Mouse (Mus musculus) midbrain, embryonic 14.5 days (tissue): ENCODE results near the gene Ilf2. TPM values are rescaled to one million over a fixed set of nuclear protein-coding genes. Genes with fewer than 3 reads are reported as not detected.

Experiments used
- ATAC-seq: fragments of 200-750 bp; cut with Nextera tagmentation; 2 replicates; pipeline ENCODE4 v1.8.0; 2017; ENCODE audit warnings: moderate number of reproducible peaks, moderate library complexity; ENCODE audit not compliant: low FRiP score, low TSS enrichment
- DNase-seq: peaks from one replicate; pipeline ENCODE4 v3.0.0-alpha.2; 2015
- H3K27ac ChIP-seq: fragments of 300-500 bp; sonication (generic); replicated peaks from 2 replicates; pipeline ENCODE4 v1.5.1; 2014; ENCODE audit warnings: mild to moderate bottlenecking, low read depth, low read length, moderate library complexity
- H3K27me3 ChIP-seq: fragments of 300-500 bp; sonication (generic); 2 replicates; pipeline ENCODE4 v1.6.1; 2014; ENCODE audit warnings: low read length, control low read depth, mixed read lengths; ENCODE audit not compliant: control insufficient read depth, insufficient read depth
- H3K36me3 ChIP-seq: fragments of 300-500 bp; sonication (generic); 2 replicates; pipeline ENCODE4 v1.6.1; 2014; ENCODE audit warnings: low read length, control low read depth; ENCODE audit not compliant: control insufficient read depth, insufficient read depth
- H3K4me1 ChIP-seq: fragments of 300-500 bp; sonication (generic); 2 replicates; pipeline ENCODE4 v1.6.1; 2014; ENCODE audit warnings: mild to moderate bottlenecking, antibody characterized with exemption, low read length, control low read depth; ENCODE audit not compliant: control insufficient read depth, insufficient read depth
- H3K4me2 ChIP-seq: fragments of 300-500 bp; sonication (generic); 2 replicates; pipeline ENCODE4 v1.6.1; 2014; ENCODE audit warnings: mild to moderate bottlenecking, low read length, moderate library complexity
- H3K4me3 ChIP-seq: fragments of 300-500 bp; sonication (generic); replicated peaks from 2 replicates; pipeline ENCODE4 v1.5.1; 2014; ENCODE audit warnings: low read depth, low read length
- H3K9ac ChIP-seq: fragments of 300-500 bp; sonication (generic); replicated peaks from 2 replicates; pipeline ENCODE4 v1.6.1; 2014; ENCODE audit warnings: mild to moderate bottlenecking, low read length, moderate library complexity
- H3K9me3 ChIP-seq: fragments of 300-500 bp; sonication (generic); 2 replicates; pipeline ENCODE4 v1.6.1; 2016; ENCODE audit warnings: low read length, control low read depth, mixed read lengths; ENCODE audit not compliant: control insufficient read depth
- WGBS: fragments of 180-500 bp; shearing (Covaris S2); extraction: QIAGEN DNeasy Blood & Tissue Kit; methylation state at CpG from one replicate; pipeline ENCODE4 v1.1.7; 2014; 5-methylcytosine and 5-hydroxymethylcytosine counted together
- polyA plus RNA-seq: library from polyadenylated mRNA; unstranded; fragments of >200 nt; fragmentation: Nextera tagmentation; extraction: Ambion mirVana; gene quantifications from 2 replicates; pipeline ENCODE4 v1.2.1, GENCODE M21; 2014

Ilf2 gene
- polyA plus RNA-seq, 1 experiment from 2014 or later, result 282 TPM

- no peaks in the 10 kb centered on the region for H3K9me3 ChIP-seq
- peak within 1 kb of the TSS; percentile 88 for H3K4me2 ChIP-seq
- H3K36me3 ChIP-seq, result no peaks in the 10 kb centered on the region
- peak within 1 kb of the TSS; percentile 45 for H3K9ac ChIP-seq
- H3K4me3 ChIP-seq, result peak within 1 kb of the TSS; percentile 50
- ATAC-seq (peak; percentile 26; the same call in 1 of the 2 replicates), DNase-seq (peak; percentile 50)
- H3K4me1 ChIP-seq, result peaks cover 8% of the 10 kb centered on the region; the same call in 1 of the 2 replicates
- peaks cover 45% of the 10 kb centered on the region for H3K27me3 ChIP-seq
- H3K27ac ChIP-seq, result no peak within 1 kb of the TSS
- WGBS, result under 1% methylated on average over 37 of the region's 49 CpGs
Measured at GRCm38 (mm10) chr3:90465686-90466310, 10.1 kb upstream of the Ilf2 start, which contains the start of gene Npr1. Gene Npr1, minus strand, starts transcription at chr3:90465866.

- no peaks in the 10 kb centered on the region for H3K9me3 ChIP-seq
- peak overlapping the region; percentile 45; the same call in 1 of the 2 replicates for H3K9ac ChIP-seq
- H3K27me3 ChIP-seq, result peaks cover 45% of the 10 kb centered on the region
- ATAC-seq (peak; percentile 43; the same call in 1 of the 2 replicates), DNase-seq (peak; percentile 86)
- no peaks in the 10 kb centered on the region for H3K36me3 ChIP-seq
- peak overlapping the region; percentile 88 for H3K4me2 ChIP-seq
- WGBS, result under 1% methylated on average over 15 of the region's 15 CpGs
- peaks cover 8% of the 10 kb centered on the region; the same call in 1 of the 2 replicates for H3K4me1 ChIP-seq
- peak overlapping the region; percentile 50 for H3K4me3 ChIP-seq
- H3K27ac ChIP-seq, result no peak overlapping the region
Measured at GRCm38 (mm10) chr3:90466311-90466766, 9.6 kb upstream of the Ilf2 start.

- no peaks in the 10 kb centered on the region for H3K36me3 ChIP-seq
- WGBS, result 97% methylated on average over 10 of the region's 10 CpGs
Measured at GRCm38 (mm10) chr3:90467618-90468300, 8.2 kb upstream of the Ilf2 start.

GRCm38 (mm10) chr3:90472213-90472612, 3.7 kb upstream of the Ilf2 start:
- H3K27me3 ChIP-seq, result no peaks in the 10 kb centered on the region
- WGBS, result 29% methylated on average over 3 of the region's 3 CpGs
- H3K9ac ChIP-seq, result no peak overlapping the region
- ATAC-seq, result no peak
- no peak overlapping the region for H3K27ac ChIP-seq
- no peaks in the 10 kb centered on the region for H3K36me3 ChIP-seq
- no peak overlapping the region for H3K4me3 ChIP-seq
- H3K9me3 ChIP-seq, result no peaks in the 10 kb centered on the region
- DNase-seq, result peak; percentile 40
- no peak overlapping the region for H3K4me2 ChIP-seq
- H3K4me1 ChIP-seq, result peaks cover 5% of the 10 kb centered on the region

More at GRCm38 (mm10) chr3:90467618-90468300, 8.2 kb upstream of the Ilf2 start:
- Histone ChIP-seq H3K4me1 (peaks cover 8% of the 10 kb centered on the region; the same call in 1 of the 2 replicates), H3K4me2 (no peak overlapping the region), H3K9me3 (no peaks in the 10 kb centered on the region), H3K9ac (no peak overlapping the region), H3K27me3 (peaks cover 36% of the 10 kb centered on the region), H3K27ac (no peak overlapping the region), H3K4me3 (no peak overlapping the region)
- ATAC-seq, result no peak
- no peak for DNase-seq

- Histone ChIP-seq H3K4me3 (peak overlapping the region; percentile 30), H3K4me1 (peaks cover 10% of the 10 kb centered on the region), H3K36me3 (peaks cover 24% of the 10 kb centered on the region), H3K9me3 (no peaks in the 10 kb centered on the region), H3K9ac (no peak overlapping the region), H3K27me3 (no peaks in the 10 kb centered on the region), H3K27ac (no peak overlapping the region), H3K4me2 (peak overlapping the region; percentile 42)
- peak; percentile 28 for ATAC-seq
- WGBS, result 42% methylated on average over 15 of the region's 16 CpGs
- no peak for DNase-seq
Measured at GRCm38 (mm10) chr3:90475151-90475830, 635 bp upstream of the Ilf2 start.

- no peak for ATAC-seq
- 86% methylated on average over 5 of the region's 5 CpGs for WGBS
Measured at GRCm38 (mm10) chr3:90486998-90487397, 11.1 kb downstream of the Ilf2 start.

GRCm38 (mm10) chr3:90488576-90488975, 12.7 kb downstream of the Ilf2 start:
- Histone ChIP-seq H3K9me3 (no peaks in the 10 kb centered on the region), H3K36me3 (peaks cover 58% of the 10 kb centered on the region), H3K9ac (no peak overlapping the region), H3K27me3 (no peaks in the 10 kb centered on the region), H3K4me3 (no peak overlapping the region), H3K27ac (no peak overlapping the region), H3K4me2 (no peak overlapping the region), H3K4me1 (no peaks in the 10 kb centered on the region)
- no peak for DNase-seq
- no peak for ATAC-seq
- WGBS, result 90% methylated on average over 6 of the region's 6 CpGs

More at GRCm38 (mm10) chr3:90486998-90487397, 11.1 kb downstream of the Ilf2 start:
- no peaks in the 10 kb centered on the region for H3K9me3 ChIP-seq
- H3K27ac ChIP-seq, result no peak overlapping the region
- no peak overlapping the region for H3K4me3 ChIP-seq
- H3K36me3 ChIP-seq, result peaks cover 73% of the 10 kb centered on the region
- DNase-seq, result no peak
- H3K9ac ChIP-seq, result no peak overlapping the region
- H3K27me3 ChIP-seq, result no peaks in the 10 kb centered on the region
- H3K4me1 ChIP-seq, result no peaks in the 10 kb centered on the region
- H3K4me2 ChIP-seq, result no peak overlapping the region

GRCm38 (mm10) chr3:90490696-90491256, 14.8 kb downstream of the Ilf2 start, which contains the start of gene Snapin:
Gene Snapin, minus strand, starts transcription at chr3:90491033.
- H3K4me3 ChIP-seq, result peak within 1 kb of the TSS; percentile 76
- H3K36me3 ChIP-seq, result peaks cover 44% of the 10 kb centered on the region
- peak within 1 kb of the TSS; percentile 71 for H3K9ac ChIP-seq
- DNase-seq, result peak; percentile 97
- ATAC-seq, result peak; percentile 95
- H3K9me3 ChIP-seq, result no peaks in the 10 kb centered on the region
- H3K27ac ChIP-seq, result peak within 1 kb of the TSS; percentile 76
- under 1% methylated on average over 37 of the region's 37 CpGs for WGBS
- no peaks in the 10 kb centered on the region for H3K27me3 ChIP-seq
- H3K4me1 ChIP-seq, result no peaks in the 10 kb centered on the region
- H3K4me2 ChIP-seq, result peak within 1 kb of the TSS; percentile 73
